ENCODE assay signal across 25 mouse cellular contexts in the genomic region with DNA sequence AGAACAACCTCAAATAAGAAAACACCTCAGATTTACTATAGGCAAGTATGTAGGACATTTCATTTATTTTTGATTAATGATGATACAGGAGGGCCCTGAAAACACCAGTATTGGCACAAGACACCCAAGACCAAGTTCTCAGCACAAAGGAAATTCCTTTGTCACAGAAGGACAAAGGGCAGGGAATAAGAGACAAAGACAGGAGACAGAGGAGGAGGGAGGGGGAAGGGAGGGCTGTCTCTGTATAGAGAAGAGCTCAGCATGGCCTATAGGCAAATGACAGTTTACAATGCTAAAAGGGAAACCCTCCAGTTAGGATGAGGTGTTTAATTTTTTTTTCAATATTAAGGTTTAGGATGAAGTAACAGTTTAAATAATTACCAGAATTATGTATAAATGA. TPM values are rescaled to one million over a fixed set of nuclear protein-coding genes. Genes with fewer than 3 reads are reported as not detected.
DNase-seq lines count a peak whose midpoint lies in the region; ATAC-seq and TF ChIP-seq lines count a peak whose summit lies in the region.
"Had no signal": no experiment of that assay in that cellular context is flagged by ENCODE, and none has a peak within 500 bp of the region (broad histone marks: within the 10 kb centered on the region; RNA-seq: fewer than 3 reads in every experiment).

No protein-coding gene starts in this region.

- no peaks in the 10 kb centered on the region for H3K4me1 ChIP-seq in hindbrain, embryonic 11.5 days (replicated peaks; ENCODE audit: control insufficient read depth, insufficient read depth, low read length)
- no peaks in the 10 kb centered on the region for H3K4me1 ChIP-seq in hindbrain, postnatal 0 days (ENCODE audit: insufficient read depth, low read length)
- H3K4me1 ChIP-seq: embryonic facial prominence, embryonic 12.5 days; embryonic facial prominence, embryonic 15.5 days; hindbrain, embryonic 15.5 days; intestine, embryonic 15.5 days had no signal

- no peak overlapping the region for H3K4me3 ChIP-seq in hindbrain, embryonic 11.5 days (ENCODE audit: low read depth, low read length)
- no peak overlapping the region for H3K4me3 ChIP-seq in hindbrain, postnatal 0 days (ENCODE audit: low read length)
- H3K4me3 ChIP-seq: embryonic facial prominence, embryonic 12.5 days; embryonic facial prominence, embryonic 15.5 days; gastrocnemius, adult 2 months; heart, adult 2 months; hindbrain, embryonic 15.5 days; intestine, embryonic 15.5 days had no signal

- DNase-seq in embryo, embryonic 10.5 days (ENCODE audit: low spot score) = peak; percentile 55
- DNase-seq in embryo, embryonic 9.5 days (ENCODE audit: extremely low spot score) = no peak
- peak; percentile 41 for DNase-seq in hindbrain, embryonic 11.5 days (ENCODE audit: low spot score)
- DNase-seq in hindbrain, postnatal 0 days (ENCODE audit: low spot score) = no peak
- DNase-seq in R1 (ENCODE audit: low read depth, low spot score) = peak; percentile 87
- peak; percentile 22 for DNase-seq in retina, postnatal 1 day
- no peak for DNase-seq in left cerebral cortex, postnatal 10 days (ENCODE audit: extremely low spot score in 1 of 2, low spot score in 2 of 2)
- no peak for DNase-seq in lung, postnatal 4 days
- DNase-seq: adrenal gland, postnatal 10 days; adrenal gland, postnatal 36 days; cerebellum, adult 11 months; cerebellum, adult 8-10 months; cerebellum, postnatal 10 days; cerebellum, postnatal 36 days; forebrain, postnatal 0 days; gastrocnemius, adult 2 months; gastrocnemius, postnatal 25 days; heart, adult 2 months; kidney, adult 11 months had no signal

- H3K9me3 ChIP-seq in hindbrain, embryonic 11.5 days (ENCODE audit: control insufficient read depth, low read length) = no peaks in the 10 kb centered on the region
- no peaks in the 10 kb centered on the region for H3K9me3 ChIP-seq in hindbrain, postnatal 0 days (ENCODE audit: low read length)
- H3K9me3 ChIP-seq: embryonic facial prominence, embryonic 12.5 days; embryonic facial prominence, embryonic 15.5 days; hindbrain, embryonic 15.5 days; intestine, embryonic 15.5 days had no signal

- H3K4me2 ChIP-seq in hindbrain, embryonic 11.5 days (replicated peaks; ENCODE audit: low read depth, low read length) = no peak overlapping the region
- H3K4me2 ChIP-seq in hindbrain, postnatal 0 days (ENCODE audit: low read depth, low read length) = no peak overlapping the region
- H3K4me2 ChIP-seq: embryonic facial prominence, embryonic 12.5 days; embryonic facial prominence, embryonic 15.5 days; heart, embryonic 11.5 days; hindbrain, embryonic 15.5 days; intestine, embryonic 15.5 days had no signal

- no peak for TF ChIP-seq CTCF in hindbrain, postnatal 0 days (IDR thresholded peaks at IDR 0.05; ENCODE audit: low read depth)

- no peak overlapping the region for H3K27ac ChIP-seq in hindbrain, embryonic 11.5 days (ENCODE audit: low read depth, low read length)
- H3K27ac ChIP-seq in hindbrain, postnatal 0 days = no peak overlapping the region
- H3K27ac ChIP-seq: embryonic facial prominence, embryonic 12.5 days; embryonic facial prominence, embryonic 15.5 days; gastrocnemius, adult 2 months; heart, adult 2 months; hindbrain, embryonic 15.5 days; intestine, embryonic 15.5 days had no signal

- ATAC-seq in hindbrain, embryonic 11.5 days (ENCODE audit: low FRiP score) = no peak
- no peak for ATAC-seq in hindbrain, postnatal 0 days
- ATAC-seq: forebrain, embryonic 14.5 days; forebrain, postnatal 0 days; intestine, embryonic 15.5 days had no signal

- no peaks in the 10 kb centered on the region for H3K27me3 ChIP-seq in hindbrain, embryonic 11.5 days (ENCODE audit: control insufficient read depth, insufficient read depth, low read length)
- no peaks in the 10 kb centered on the region for H3K27me3 ChIP-seq in hindbrain, postnatal 0 days (ENCODE audit: insufficient read depth, low read length)
- H3K27me3 ChIP-seq: embryonic facial prominence, embryonic 12.5 days; embryonic facial prominence, embryonic 15.5 days; hindbrain, embryonic 15.5 days; intestine, embryonic 15.5 days had no signal

- H3K36me3 ChIP-seq in hindbrain, embryonic 11.5 days (ENCODE audit: control insufficient read depth, insufficient read depth, low read length) = no peaks in the 10 kb centered on the region
- no peaks in the 10 kb centered on the region for H3K36me3 ChIP-seq in hindbrain, postnatal 0 days (ENCODE audit: insufficient read depth, low read length)
- H3K36me3 ChIP-seq: embryonic facial prominence, embryonic 12.5 days; embryonic facial prominence, embryonic 15.5 days; hindbrain, embryonic 15.5 days; intestine, embryonic 15.5 days had no signal

- intact Hi-C loops in left cerebral cortex, postnatal 10 days (cut with DNase I) = no loop called here

- H3K9ac ChIP-seq in hindbrain, embryonic 11.5 days (ENCODE audit: low read depth, low read length) = no peak overlapping the region
- no peak overlapping the region for H3K9ac ChIP-seq in hindbrain, postnatal 0 days (replicated peaks; ENCODE audit: low read length)
- H3K9ac ChIP-seq: embryonic facial prominence, embryonic 12.5 days; embryonic facial prominence, embryonic 15.5 days; forebrain, postnatal 0 days; hindbrain, embryonic 15.5 days; intestine, embryonic 15.5 days had no signal

RNA-seq across cellular contexts. Expression of a gene that starts 9.7 kb away (rescaled TPM):
- polyA plus RNA-seq in hindbrain, embryonic 11.5 days (2014; fragmentation: Nextera tagmentation; extraction: Ambion mirVana) = 1.7 and 1.9 TPM in 2 replicates
- total RNA-seq in hindbrain, postnatal 0 days (2014; rRNA removed) = 5.0 and 7.0 TPM in 2 replicates
- polyA plus RNA-seq in hindbrain, postnatal 0 days (2015; fragmentation: Nextera tagmentation; extraction: Ambion mirVana) = 2.3 and 2.9 TPM in 2 replicates
- 1 to 10 TPM; 2.9 TPM for total RNA-seq in left cerebral cortex, postnatal 10 days (2021)

RNA-seq across cellular contexts. Expression of a gene that starts 17.1 kb away (rescaled TPM):
- 14.3 and 14.8 TPM in 2 replicates for polyA plus RNA-seq in hindbrain, embryonic 11.5 days (2014; fragmentation: Nextera tagmentation; extraction: Ambion mirVana)
- 4.6 and 5.0 TPM in 2 replicates for total RNA-seq in hindbrain, postnatal 0 days (2014; rRNA removed)
- 2.5 and 2.9 TPM in 2 replicates for polyA plus RNA-seq in hindbrain, postnatal 0 days (2015; fragmentation: Nextera tagmentation; extraction: Ambion mirVana)
- 1 to 10 TPM; 8.7 to 9.2 TPM for total RNA-seq in left cerebral cortex, postnatal 10 days (2021)

Comparison
In these comparisons a context has a peak if more than half of its experiments do, and no peak if none do; other contexts are left out.
1. DNase-seq: peak in embryo, embryonic 10.5 days (single experiment), hindbrain, embryonic 11.5 days (single experiment), R1 (single experiment) and retina, postnatal 1 day (single experiment); none in embryo, embryonic 9.5 days (single experiment), hindbrain, postnatal 0 days (single experiment), left cerebral cortex, postnatal 10 days (0 of 2) and lung, postnatal 4 days (0 of 2).